Comparison of ENCODE assay signal across 23 mouse cellular contexts in genomic region chr1:187981028-187981427, GRCm38 (mm10).
A peak's percentile ranks its signal among the peaks of the same experiment; 100 is the strongest.
DNase-seq lines count a peak whose midpoint lies in the region; ATAC-seq and TF ChIP-seq lines count a peak whose summit lies in the region.
"Had no signal": no experiment of that assay in that cellular context is flagged by ENCODE, and none has a peak within 500 bp of the region (broad histone marks: within the 10 kb centered on the region; RNA-seq: fewer than 3 reads in every experiment).

No protein-coding gene starts in this region.

- peak; percentile 48 for TF ChIP-seq CTCF in kidney, postnatal 0 days (IDR thresholded peaks at IDR 0.05; ENCODE audit: low read depth)
- peak; percentile 29; the same call in 1 of the 2 replicates for TF ChIP-seq CTCF in stomach, postnatal 0 days (IDR thresholded peaks at IDR 0.05; ENCODE audit: low read depth)

- H3K27ac ChIP-seq in embryonic facial prominence, embryonic 11.5 days (replicated peaks; ENCODE audit: low read depth, low read length): no peak overlapping the region
- no peak overlapping the region for H3K27ac ChIP-seq in embryonic facial prominence, embryonic 10.5 days (replicated peaks)
- H3K27ac ChIP-seq in kidney, postnatal 0 days: no peak overlapping the region
- no peak overlapping the region for H3K27ac ChIP-seq in midbrain, embryonic 14.5 days (replicated peaks; ENCODE audit: low read depth, low read length)
- no peak overlapping the region for H3K27ac ChIP-seq in midbrain, embryonic 16.5 days (ENCODE audit: low read length)
- H3K27ac ChIP-seq in stomach, postnatal 0 days (replicated peaks): no peak overlapping the region
- H3K27ac ChIP-seq: embryonic facial prominence, embryonic 13.5 days; hindbrain, embryonic 10.5 days; kidney, embryonic 15.5 days; limb, embryonic 13.5 days had no signal

- no peaks in the 10 kb centered on the region for H3K36me3 ChIP-seq in embryonic facial prominence, embryonic 11.5 days (replicated peaks; ENCODE audit: control insufficient read depth, insufficient read depth, low read depth, low read length)
- H3K36me3 ChIP-seq in embryonic facial prominence, embryonic 10.5 days (replicated peaks): no peaks in the 10 kb centered on the region
- no peaks in the 10 kb centered on the region for H3K36me3 ChIP-seq in kidney, postnatal 0 days (ENCODE audit: insufficient read depth, low read length)
- H3K36me3 ChIP-seq in midbrain, embryonic 14.5 days (ENCODE audit: control insufficient read depth, insufficient read depth, low read length): no peaks in the 10 kb centered on the region
- no peaks in the 10 kb centered on the region for H3K36me3 ChIP-seq in midbrain, embryonic 16.5 days (ENCODE audit: control insufficient read depth, insufficient read depth, low read length)
- no peaks in the 10 kb centered on the region for H3K36me3 ChIP-seq in stomach, postnatal 0 days (ENCODE audit: control insufficient read depth, insufficient read depth, low read length)
- H3K36me3 ChIP-seq: embryonic facial prominence, embryonic 13.5 days; hindbrain, embryonic 10.5 days; kidney, embryonic 15.5 days; limb, embryonic 13.5 days had no signal

- no peak overlapping the region for H3K4me3 ChIP-seq in embryonic facial prominence, embryonic 11.5 days (ENCODE audit: low read depth, low read length)
- no peak overlapping the region for H3K4me3 ChIP-seq in embryonic facial prominence, embryonic 10.5 days
- H3K4me3 ChIP-seq in kidney, postnatal 0 days (replicated peaks; ENCODE audit: low read depth, low read length): no peak overlapping the region
- H3K4me3 ChIP-seq in midbrain, embryonic 14.5 days (replicated peaks; ENCODE audit: low read depth, low read length): no peak overlapping the region
- H3K4me3 ChIP-seq in midbrain, embryonic 16.5 days (ENCODE audit: low read depth, low read length): no peak overlapping the region
- no peak overlapping the region for H3K4me3 ChIP-seq in stomach, postnatal 0 days (ENCODE audit: low read depth, low read length)
- H3K4me3 ChIP-seq: embryonic facial prominence, embryonic 13.5 days; erythroblast, embryonic 14.5 days; hindbrain, embryonic 10.5 days; kidney, embryonic 15.5 days; limb, embryonic 13.5 days had no signal

- H3K27me3 ChIP-seq in embryonic facial prominence, embryonic 11.5 days (ENCODE audit: control insufficient read depth, insufficient read depth, low read length): no peaks in the 10 kb centered on the region
- H3K27me3 ChIP-seq in embryonic facial prominence, embryonic 10.5 days (replicated peaks; ENCODE audit: low read depth, poor library complexity, severe bottlenecking): no peaks in the 10 kb centered on the region
- no peaks in the 10 kb centered on the region for H3K27me3 ChIP-seq in kidney, postnatal 0 days (ENCODE audit: insufficient read depth, low read length)
- no peaks in the 10 kb centered on the region for H3K27me3 ChIP-seq in midbrain, embryonic 14.5 days (ENCODE audit: control insufficient read depth, insufficient read depth, low read length)
- H3K27me3 ChIP-seq in midbrain, embryonic 16.5 days (ENCODE audit: control insufficient read depth, insufficient read depth, low read depth, low read length): no peaks in the 10 kb centered on the region
- H3K27me3 ChIP-seq in stomach, postnatal 0 days (ENCODE audit: control insufficient read depth, insufficient read depth, low read length): no peaks in the 10 kb centered on the region
- H3K27me3 ChIP-seq: kidney, embryonic 15.5 days; limb, embryonic 13.5 days had no signal

- no peak overlapping the region for H3K4me2 ChIP-seq in embryonic facial prominence, embryonic 11.5 days (ENCODE audit: low read depth, low read length)
- H3K4me2 ChIP-seq in kidney, postnatal 0 days (ENCODE audit: low read length): no peak overlapping the region
- H3K4me2 ChIP-seq in midbrain, embryonic 14.5 days (ENCODE audit: low read length): no peak overlapping the region
- no peak overlapping the region for H3K4me2 ChIP-seq in midbrain, embryonic 16.5 days (ENCODE audit: low read length)
- no peak overlapping the region for H3K4me2 ChIP-seq in stomach, postnatal 0 days (replicated peaks; ENCODE audit: low read depth)
- H3K4me2 ChIP-seq: embryonic facial prominence, embryonic 13.5 days; kidney, embryonic 15.5 days; limb, embryonic 13.5 days; liver, embryonic 11.5 days had no signal

- peak; percentile 24 for DNase-seq in embryonic facial prominence, embryonic 11.5 days (ENCODE audit: low spot score)
- no peak for DNase-seq in embryonic facial prominence, embryonic 10.5 days (ENCODE audit: low spot score)
- peak; percentile 50 for DNase-seq in kidney, postnatal 0 days (ENCODE audit: low spot score)
- DNase-seq in kidney, postnatal 14 days: no peak
- peak; percentile 63 for DNase-seq in midbrain, embryonic 14.5 days
- no peak for DNase-seq in stomach, postnatal 0 days (ENCODE audit: low spot score)
- DNase-seq in natural killer cell, adult 2 months (ENCODE audit: low spot score in 2 of 2): no peak
- DNase-seq: adrenal gland, postnatal 25 days; cerebellum, adult 18-20 months; forebrain, postnatal 0 days; heart, postnatal 14 days; kidney, adult 18-20 months; kidney, postnatal 4 days; layer of hippocampus, adult 9-11 months; thymus, postnatal 14 days had no signal

- no peak overlapping the region for H3K9ac ChIP-seq in embryonic facial prominence, embryonic 11.5 days (replicated peaks; ENCODE audit: low read length)
- H3K9ac ChIP-seq in kidney, postnatal 0 days (ENCODE audit: low read depth, low read length): no peak overlapping the region
- no peak overlapping the region for H3K9ac ChIP-seq in midbrain, embryonic 14.5 days (replicated peaks; ENCODE audit: low read length)
- no peak overlapping the region for H3K9ac ChIP-seq in midbrain, embryonic 16.5 days (ENCODE audit: low read depth, low read length)
- H3K9ac ChIP-seq in stomach, postnatal 0 days (ENCODE audit: low read length): no peak overlapping the region
- H3K9ac ChIP-seq: embryonic facial prominence, embryonic 13.5 days; forebrain, postnatal 0 days; kidney, embryonic 15.5 days; limb, embryonic 13.5 days had no signal

- no peak for TF ChIP-seq EP300 in stomach, postnatal 0 days (optimal IDR thresholded peaks at IDR 0.05)

- 78% methylated on average over 2 of the region's 2 CpGs for WGBS in embryonic facial prominence, embryonic 11.5 days
- 80% methylated on average over 2 of the region's 2 CpGs for WGBS in embryonic facial prominence, embryonic 10.5 days
- 66% methylated on average over 2 of the region's 2 CpGs for WGBS in kidney, postnatal 0 days
- WGBS in midbrain, embryonic 14.5 days: 83% methylated on average over 2 of the region's 2 CpGs
- WGBS in midbrain, embryonic 16.5 days: 86% methylated on average over 2 of the region's 2 CpGs
- WGBS in stomach, postnatal 0 days: 49% methylated on average over 2 of the region's 2 CpGs

- H3K4me1 ChIP-seq in embryonic facial prominence, embryonic 11.5 days (ENCODE audit: control insufficient read depth, insufficient read depth, low read length): no peaks in the 10 kb centered on the region
- peaks cover 4% of the 10 kb centered on the region; the same call in 1 of the 2 replicates for H3K4me1 ChIP-seq in embryonic facial prominence, embryonic 10.5 days
- H3K4me1 ChIP-seq in kidney, postnatal 0 days (replicated peaks; ENCODE audit: insufficient read depth, low read length): no peaks in the 10 kb centered on the region
- H3K4me1 ChIP-seq in midbrain, embryonic 14.5 days (ENCODE audit: control insufficient read depth, insufficient read depth, low read length): peaks cover 10% of the 10 kb centered on the region
- H3K4me1 ChIP-seq in midbrain, embryonic 16.5 days (ENCODE audit: control insufficient read depth, insufficient read depth, low read length): peaks cover 10% of the 10 kb centered on the region
- no peaks in the 10 kb centered on the region for H3K4me1 ChIP-seq in stomach, postnatal 0 days (replicated peaks; ENCODE audit: control insufficient read depth, insufficient read depth)
- H3K4me1 ChIP-seq: embryonic facial prominence, embryonic 13.5 days; kidney, embryonic 15.5 days; limb, embryonic 13.5 days had no signal

- H3K9me3 ChIP-seq in embryonic facial prominence, embryonic 11.5 days (replicated peaks; ENCODE audit: control insufficient read depth, low read length): no peaks in the 10 kb centered on the region
- H3K9me3 ChIP-seq in embryonic facial prominence, embryonic 10.5 days: no peaks in the 10 kb centered on the region
- no peaks in the 10 kb centered on the region for H3K9me3 ChIP-seq in kidney, postnatal 0 days (replicated peaks; ENCODE audit: low read length)
- no peaks in the 10 kb centered on the region for H3K9me3 ChIP-seq in midbrain, embryonic 14.5 days (ENCODE audit: control insufficient read depth, low read length)
- H3K9me3 ChIP-seq in midbrain, embryonic 16.5 days (replicated peaks; ENCODE audit: control insufficient read depth, low read length, poor library complexity, severe bottlenecking): no peaks in the 10 kb centered on the region
- H3K9me3 ChIP-seq in stomach, postnatal 0 days (ENCODE audit: control insufficient read depth, low read length): no peaks in the 10 kb centered on the region
- H3K9me3 ChIP-seq: embryonic facial prominence, embryonic 13.5 days; hindbrain, embryonic 10.5 days; kidney, embryonic 15.5 days; limb, embryonic 13.5 days had no signal

- no peak for ATAC-seq in embryonic facial prominence, embryonic 11.5 days (replicated peaks; ENCODE audit: insufficient number of reproducible peaks, low FRiP score, low TSS enrichment, low read depth)
- no peak for ATAC-seq in kidney, postnatal 0 days (replicated peaks; ENCODE audit: low FRiP score, low read depth)
- ATAC-seq in midbrain, embryonic 14.5 days (ENCODE audit: low FRiP score, low TSS enrichment): no peak
- no peak for ATAC-seq in midbrain, embryonic 16.5 days
- no peak for ATAC-seq in stomach, postnatal 0 days (ENCODE audit: low FRiP score, low TSS enrichment)
- ATAC-seq: forebrain, postnatal 0 days; hindbrain, embryonic 16.5 days had no signal

Comparison
In these comparisons a context has a peak if more than half of its experiments do, and no peak if none do; other contexts are left out.
1. DNase-seq: peak in embryonic facial prominence, embryonic 11.5 days (single experiment), kidney, postnatal 0 days (single experiment) and midbrain, embryonic 14.5 days (single experiment); none in embryonic facial prominence, embryonic 10.5 days (single experiment), kidney, postnatal 14 days (single experiment), stomach, postnatal 0 days (single experiment) and natural killer cell, adult 2 months (0 of 2).